Mouse (Mus musculus) midbrain, embryonic 16.5 days (tissue): ENCODE results near the gene Hopx. TPM values are rescaled to one million over a fixed set of nuclear protein-coding genes. Genes with fewer than 3 reads are reported as not detected.

Experiments
- ATAC-seq: fragments of 200-750 bp; cut with Nextera tagmentation; 2 replicates; pipeline ENCODE4 v1.8.0; 2017; ENCODE audit warnings: moderate TSS enrichment
- H3K27ac ChIP-seq: fragments of 300-500 bp; sonication (generic); 2 replicates; pipeline ENCODE4 v1.5.1; 2014; ENCODE audit warnings: mild to moderate bottlenecking, low read length, mixed read lengths
- H3K27me3 ChIP-seq: fragments of 300-500 bp; sonication (generic); 2 replicates; pipeline ENCODE4 v1.6.1; 2014; ENCODE audit warnings: low read depth, low read length, mixed read lengths; ENCODE audit not compliant: control insufficient read depth, insufficient read depth
- H3K36me3 ChIP-seq: fragments of 300-500 bp; sonication (generic); 2 replicates; pipeline ENCODE4 v1.6.1; 2014; ENCODE audit warnings: mild to moderate bottlenecking, low read length, moderate library complexity, mixed read lengths; ENCODE audit not compliant: control insufficient read depth, insufficient read depth
- H3K4me1 ChIP-seq: fragments of 300-500 bp; sonication (generic); 2 replicates; pipeline ENCODE4 v1.6.1; 2014; ENCODE audit warnings: mild to moderate bottlenecking, low read length, mixed read lengths; ENCODE audit not compliant: control insufficient read depth, insufficient read depth
- H3K4me2 ChIP-seq: fragments of 300-500 bp; sonication (generic); 2 replicates; pipeline ENCODE4 v1.6.1; 2014; ENCODE audit warnings: mild to moderate bottlenecking, low read length, mixed read lengths
- H3K4me3 ChIP-seq: fragments of 300-500 bp; sonication (generic); 2 replicates; pipeline ENCODE4 v1.5.1; 2014; ENCODE audit warnings: low read depth, mild to moderate bottlenecking, low read length, moderate library complexity, mixed read lengths
- H3K9ac ChIP-seq: fragments of 300-500 bp; sonication (generic); 2 replicates; pipeline ENCODE4 v1.6.1; 2014; ENCODE audit warnings: low read depth, low read length, mixed read lengths
- H3K9me3 ChIP-seq: fragments of 300-500 bp; sonication (generic); replicated peaks from 2 replicates; pipeline ENCODE4 v1.6.1; 2014; ENCODE audit warnings: mild to moderate bottlenecking, low read length, mixed read lengths; ENCODE audit not compliant: control insufficient read depth, poor library complexity, severe bottlenecking
- WGBS: fragments of 180-500 bp; shearing (Covaris S2); extraction: QIAGEN DNeasy Blood & Tissue Kit; methylation state at CpG from one replicate; pipeline ENCODE4 v1.1.7; 2014; 5-methylcytosine and 5-hydroxymethylcytosine counted together
- polyA plus RNA-seq: library from polyadenylated mRNA; unstranded; fragments of >200 nt; fragmentation: Nextera tagmentation; extraction: Ambion mirVana; gene quantifications from 2 replicates; pipeline ENCODE4 v1.2.1, GENCODE M21; 2015

Hopx gene
- polyA plus RNA-seq, 1 experiment from 2014 or later: 0.78 TPM

DNA sequence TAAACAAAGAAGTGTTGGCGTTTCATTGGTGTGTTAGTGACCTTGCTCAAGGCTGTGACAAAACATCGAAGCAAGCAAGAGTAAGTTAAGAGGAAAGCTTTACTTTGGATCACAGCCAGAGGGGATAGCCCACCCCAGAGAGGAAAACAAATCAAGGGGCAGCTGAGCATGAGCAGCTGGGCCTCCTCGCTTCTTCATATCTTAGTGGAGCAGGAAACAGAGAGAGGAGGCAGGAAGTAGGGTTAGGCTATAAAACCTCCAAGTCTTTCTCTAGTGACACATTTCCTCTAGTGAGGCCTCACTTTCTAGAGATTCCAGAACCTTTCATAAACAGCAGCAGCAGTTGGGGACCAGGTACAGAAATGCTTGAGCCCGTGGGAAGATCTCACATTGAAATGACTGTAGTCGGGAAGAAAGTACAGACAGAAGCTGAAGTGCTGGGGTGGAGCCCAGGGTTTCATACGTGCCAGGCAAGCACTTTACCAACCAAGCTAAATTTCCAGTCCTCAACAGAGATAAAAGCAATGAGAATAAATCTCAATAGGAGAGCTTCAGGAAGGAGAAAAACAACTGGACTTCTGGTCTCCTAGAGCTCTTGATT is 33.2 kb upstream of the Hopx start:
- H3K4me2 ChIP-seq: no peak overlapping the region
- H3K9ac ChIP-seq: no peak overlapping the region
- H3K4me3 ChIP-seq: no peak overlapping the region
- no peaks in the 10 kb centered on the region for H3K27me3 ChIP-seq
- H3K4me1 ChIP-seq: no peaks in the 10 kb centered on the region
- ATAC-seq: no peak
- no peaks in the 10 kb centered on the region for H3K9me3 ChIP-seq
- 84% methylated on average over 6 of the region's 6 CpGs for WGBS
- no peak overlapping the region for H3K27ac ChIP-seq
- no peaks in the 10 kb centered on the region for H3K36me3 ChIP-seq

DNA sequence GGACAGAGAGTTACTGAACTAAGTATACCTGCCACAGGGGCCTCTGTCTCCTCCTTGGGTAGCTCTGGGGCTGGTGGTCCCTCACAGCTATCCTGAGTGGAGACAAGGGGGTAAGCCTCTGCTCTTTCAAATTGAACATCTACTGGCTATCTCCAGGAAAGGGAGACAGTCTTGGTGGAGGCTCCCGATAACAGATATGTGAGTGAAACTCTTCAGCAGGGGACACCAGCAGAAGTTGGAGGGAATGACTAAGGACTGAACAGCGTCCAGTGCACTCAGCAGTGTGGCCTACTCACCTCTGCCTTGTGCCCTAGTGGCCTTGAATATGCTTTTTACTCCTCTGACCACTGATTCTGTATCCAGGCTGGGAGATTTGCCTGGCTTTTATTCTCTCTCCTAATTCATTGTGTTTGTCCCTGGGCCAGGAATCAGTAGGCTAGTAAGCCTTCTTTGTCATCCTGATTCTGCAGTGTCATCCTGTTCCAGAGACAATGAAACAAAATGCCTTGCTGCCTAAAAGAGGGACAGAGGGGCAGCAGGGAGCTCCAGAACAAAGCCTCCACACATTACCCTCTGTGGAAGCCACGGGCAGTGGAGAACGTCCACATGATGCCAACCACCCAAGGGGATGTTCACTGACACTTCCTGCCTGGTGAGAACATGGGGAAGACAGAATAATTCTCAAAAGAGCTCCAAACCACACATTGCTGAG is 31.7 kb upstream of the Hopx start:
- 40% methylated on average over 4 of the region's 4 CpGs for WGBS
- no peaks in the 10 kb centered on the region for H3K27me3 ChIP-seq
- H3K9ac ChIP-seq: no peak overlapping the region
- no peak overlapping the region for H3K4me3 ChIP-seq
- no peaks in the 10 kb centered on the region for H3K36me3 ChIP-seq
- no peaks in the 10 kb centered on the region for H3K9me3 ChIP-seq
- ATAC-seq: no peak
- H3K4me1 ChIP-seq: no peaks in the 10 kb centered on the region
- no peak overlapping the region for H3K27ac ChIP-seq
- no peak overlapping the region for H3K4me2 ChIP-seq

- Histone ChIP-seq H3K27ac (no peak overlapping the region), H3K27me3 (no peaks in the 10 kb centered on the region), H3K4me1 (no peaks in the 10 kb centered on the region), H3K36me3 (no peaks in the 10 kb centered on the region), H3K9ac (no peak overlapping the region), H3K9me3 (no peaks in the 10 kb centered on the region), H3K4me2 (no peak overlapping the region), H3K4me3 (no peak overlapping the region)
- no peak for ATAC-seq
- 72% methylated on average over 5 of the region's 5 CpGs for WGBS
These were observed 29.7 kb upstream of the Hopx start for GRCm38 (mm10) chr5:77144647-77145046.

DNA sequence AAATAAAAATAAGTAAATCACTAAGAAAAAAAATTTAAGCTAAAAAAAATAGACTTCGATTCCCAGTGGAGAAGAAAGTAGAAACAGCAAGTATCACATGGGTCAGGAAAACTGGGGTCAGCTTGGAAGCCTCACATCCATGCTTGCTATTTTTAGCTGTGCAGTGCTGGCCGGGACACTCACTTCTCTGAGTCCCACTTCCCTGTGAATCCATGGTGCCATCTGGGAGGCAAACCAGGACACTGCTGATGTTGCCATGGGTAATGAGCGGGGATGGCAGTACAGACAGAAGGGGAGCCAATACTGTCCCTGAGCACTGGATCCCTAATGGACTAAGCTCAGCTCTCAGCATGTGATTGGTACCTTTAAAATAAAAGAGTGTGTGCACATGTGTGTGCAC is 28.2 kb upstream of the Hopx start:
- ATAC-seq: no peak
- no peaks in the 10 kb centered on the region for H3K4me1 ChIP-seq
- no peak overlapping the region for H3K27ac ChIP-seq
- no peak overlapping the region for H3K9ac ChIP-seq
- no peak overlapping the region for H3K4me3 ChIP-seq
- WGBS: 92% methylated on average over 3 of the region's 3 CpGs
- H3K27me3 ChIP-seq: peaks cover 7% of the 10 kb centered on the region; the same call in 1 of the 2 replicates
- no peaks in the 10 kb centered on the region for H3K36me3 ChIP-seq
- H3K4me2 ChIP-seq: no peak overlapping the region
- H3K9me3 ChIP-seq: no peaks in the 10 kb centered on the region

- H3K9ac ChIP-seq: no peak overlapping the region
- H3K4me2 ChIP-seq: no peak overlapping the region
- no peak for ATAC-seq
- H3K4me1 ChIP-seq: no peaks in the 10 kb centered on the region
- H3K27ac ChIP-seq: no peak overlapping the region
- 61% methylated on average over 7 of the region's 7 CpGs for WGBS
- H3K36me3 ChIP-seq: no peaks in the 10 kb centered on the region
- H3K9me3 ChIP-seq: no peaks in the 10 kb centered on the region
- H3K27me3 ChIP-seq: peaks cover 7% of the 10 kb centered on the region; the same call in 1 of the 2 replicates
- H3K4me3 ChIP-seq: no peak overlapping the region
These were observed 26.4 kb upstream of the Hopx start for GRCm38 (mm10) chr5:77141336-77141735.

GRCm38 (mm10) chr5:77140861-77141260 is 25.9 kb upstream of the Hopx start:
- Histone ChIP-seq H3K9ac (no peak overlapping the region), H3K9me3 (no peaks in the 10 kb centered on the region), H3K36me3 (no peaks in the 10 kb centered on the region), H3K4me3 (no peak overlapping the region), H3K4me2 (no peak overlapping the region), H3K4me1 (no peaks in the 10 kb centered on the region), H3K27me3 (peaks cover 7% of the 10 kb centered on the region; the same call in 1 of the 2 replicates), H3K27ac (no peak overlapping the region)
- WGBS: 88% methylated on average over 6 of the region's 6 CpGs
- no peak for ATAC-seq

DNA sequence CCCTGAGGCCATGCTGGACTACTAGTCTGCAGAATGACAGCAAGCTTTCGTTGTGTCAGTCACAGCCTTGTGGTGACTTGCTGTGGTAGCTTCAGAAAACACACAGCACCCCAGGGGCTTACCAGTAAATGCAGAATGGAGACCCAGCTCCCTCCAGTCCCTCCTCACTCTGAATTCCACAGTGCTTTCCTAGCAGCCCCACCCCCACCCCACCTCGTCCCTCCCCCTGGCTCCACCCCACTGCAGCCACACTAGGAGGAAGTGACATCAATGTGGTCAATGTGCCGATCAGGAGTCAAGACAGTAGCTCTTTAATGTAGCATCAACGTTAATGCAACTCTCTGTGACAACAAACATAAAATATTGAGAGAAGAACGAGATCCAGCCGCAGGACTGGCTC is 25.2 kb upstream of the Hopx start:
- Histone ChIP-seq H3K4me1 (no peaks in the 10 kb centered on the region), H3K4me3 (no peak overlapping the region), H3K36me3 (no peaks in the 10 kb centered on the region), H3K9me3 (no peaks in the 10 kb centered on the region), H3K4me2 (no peak overlapping the region), H3K9ac (no peak overlapping the region), H3K27ac (no peak overlapping the region), H3K27me3 (peaks cover 7% of the 10 kb centered on the region; the same call in 1 of the 2 replicates)
- WGBS: 55% methylated on average over 6 of the region's 6 CpGs
- no peak for ATAC-seq

DNA sequence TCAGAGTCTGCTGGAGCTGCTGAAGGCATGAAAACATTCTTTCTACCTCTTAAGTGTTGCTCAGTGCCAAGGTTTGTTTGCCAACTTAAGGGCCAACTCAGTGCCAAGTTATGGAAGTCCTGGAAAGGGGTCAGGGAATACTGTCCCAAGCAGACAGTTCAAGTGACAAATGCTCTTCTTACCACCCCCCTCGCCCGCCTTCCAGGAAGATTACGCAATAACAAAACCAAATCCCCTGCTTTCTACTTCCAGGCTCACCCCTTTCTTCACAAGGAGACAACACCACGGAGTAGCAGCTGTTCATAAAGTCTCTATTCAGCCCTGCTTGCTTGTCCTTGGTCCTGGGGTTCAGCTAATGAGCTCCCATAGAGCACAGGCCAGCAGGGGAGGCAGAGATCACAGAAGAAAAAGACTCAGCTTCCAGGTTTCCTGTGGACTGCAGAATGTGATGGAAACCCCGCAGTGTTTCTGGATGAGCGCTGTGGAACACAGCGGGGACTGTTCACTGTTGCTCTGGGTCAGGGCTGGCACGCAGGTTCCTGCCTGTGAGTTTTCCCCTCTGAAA is 22.9 kb upstream of the Hopx start:
- Histone ChIP-seq H3K27me3 (peaks cover 9% of the 10 kb centered on the region), H3K9me3 (no peaks in the 10 kb centered on the region), H3K4me3 (no peak overlapping the region), H3K36me3 (no peaks in the 10 kb centered on the region), H3K4me2 (no peak overlapping the region), H3K27ac (no peak overlapping the region), H3K9ac (no peak overlapping the region), H3K4me1 (no peaks in the 10 kb centered on the region)
- 17% methylated on average over 8 of the region's 8 CpGs for WGBS
- peak; percentile 48; the same call in 1 of the 2 replicates for ATAC-seq

DNA sequence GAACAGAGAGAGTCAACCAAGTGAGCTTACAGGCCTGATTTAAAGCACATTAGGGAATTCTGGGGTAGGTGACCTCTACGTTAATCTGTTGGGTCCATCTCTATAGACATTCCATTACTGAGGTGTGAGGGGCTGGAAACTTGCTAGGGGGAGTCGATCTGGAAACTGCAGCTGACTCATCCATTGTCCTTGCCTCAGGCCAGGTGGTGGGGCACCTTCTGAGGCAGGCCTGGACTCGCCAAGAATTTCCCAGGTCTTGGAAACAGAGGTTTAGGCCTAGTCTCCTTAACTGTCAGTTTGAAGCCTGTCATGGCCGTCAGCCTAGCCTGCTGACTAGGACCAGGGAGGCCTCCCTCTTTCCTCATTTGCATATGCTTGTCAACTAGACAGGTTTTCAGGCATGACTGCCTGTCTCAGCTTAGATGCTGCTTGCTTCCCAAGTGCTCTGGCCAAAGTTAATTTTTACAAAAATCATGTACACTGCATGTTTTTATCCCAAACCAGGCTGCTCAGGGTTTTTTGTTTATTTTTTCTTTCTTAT is 21.8 kb upstream of the Hopx start:
- no peak for ATAC-seq
- Histone ChIP-seq H3K4me3 (no peak overlapping the region), H3K9ac (no peak overlapping the region), H3K36me3 (no peaks in the 10 kb centered on the region), H3K4me2 (no peak overlapping the region), H3K27ac (no peak overlapping the region), H3K9me3 (no peaks in the 10 kb centered on the region), H3K4me1 (no peaks in the 10 kb centered on the region), H3K27me3 (peaks cover 14% of the 10 kb centered on the region)
- WGBS: 54% methylated on average over 4 of the region's 4 CpGs
